ENCODE assay signal across 28 mouse cellular contexts in the genomic region with DNA sequence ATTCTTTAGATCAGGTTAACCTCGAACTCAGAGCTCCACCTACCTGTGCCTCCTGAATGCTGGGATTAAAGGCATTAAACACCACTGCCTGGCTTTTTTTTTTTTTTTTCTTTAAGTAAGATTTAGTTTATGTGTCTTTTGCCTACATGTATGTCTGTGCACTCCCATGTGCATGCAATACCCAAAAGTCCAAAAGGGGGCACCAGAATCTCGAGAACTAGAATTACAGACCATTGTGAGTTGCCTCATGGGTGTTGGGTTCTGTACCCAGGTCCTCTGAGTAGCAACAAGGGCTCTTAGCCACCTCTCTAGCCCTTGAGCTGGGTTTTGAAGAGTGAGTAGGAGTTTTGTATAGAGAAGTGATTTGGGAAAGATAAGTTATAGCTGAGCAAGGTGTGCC. TPM values are rescaled to one million over a fixed set of nuclear protein-coding genes. Genes with fewer than 3 reads are reported as not detected.
DNase-seq lines count a peak whose midpoint lies in the region; ATAC-seq and TF ChIP-seq lines count a peak whose summit lies in the region.
"Had no signal": no experiment of that assay in that cellular context is flagged by ENCODE, and none has a peak within 500 bp of the region (broad histone marks: within the 10 kb centered on the region; RNA-seq: fewer than 3 reads in every experiment).

No protein-coding gene starts in this region.

- no peak overlapping the region for H3K4me2 ChIP-seq in intestine, postnatal 0 days (replicated peaks; ENCODE audit: low read depth)
- H3K4me2 ChIP-seq in intestine, embryonic 15.5 days (replicated peaks) = no peak overlapping the region
- no peak overlapping the region for H3K4me2 ChIP-seq in lung, postnatal 0 days (replicated peaks; ENCODE audit: low read depth, low read length)
- H3K4me2 ChIP-seq in hindbrain, embryonic 12.5 days (replicated peaks) = no peak overlapping the region
- H3K4me2 ChIP-seq: embryonic facial prominence, embryonic 13.5 days; forebrain, embryonic 12.5 days; midbrain, embryonic 13.5 days; neural tube, embryonic 12.5 days had no signal

- H3K4me1 ChIP-seq in intestine, postnatal 0 days (replicated peaks; ENCODE audit: control insufficient read depth, insufficient read depth, low read length) = no peaks in the 10 kb centered on the region
- H3K4me1 ChIP-seq in intestine, embryonic 15.5 days (replicated peaks) = peaks cover 24% of the 10 kb centered on the region
- H3K4me1 ChIP-seq in lung, postnatal 0 days (ENCODE audit: insufficient read depth, low read depth, low read length) = no peaks in the 10 kb centered on the region
- H3K4me1 ChIP-seq in hindbrain, embryonic 12.5 days = peaks cover 23% of the 10 kb centered on the region

- peak; percentile 45 for TF ChIP-seq CTCF in intestine, postnatal 0 days (IDR thresholded peaks at IDR 0.05; ENCODE audit: low read depth)
- TF ChIP-seq CTCF in lung, postnatal 0 days (IDR thresholded peaks at IDR 0.05) = peak; percentile 42

- no peaks in the 10 kb centered on the region for H3K27me3 ChIP-seq in intestine, postnatal 0 days (replicated peaks; ENCODE audit: control insufficient read depth, insufficient read depth, low read length)
- peaks cover 7% of the 10 kb centered on the region for H3K27me3 ChIP-seq in intestine, embryonic 15.5 days (replicated peaks)
- H3K27me3 ChIP-seq in lung, postnatal 0 days (replicated peaks; ENCODE audit: insufficient read depth, low read length) = no peaks in the 10 kb centered on the region
- peaks cover 41% of the 10 kb centered on the region for H3K27me3 ChIP-seq in hindbrain, embryonic 12.5 days

- no peak overlapping the region for H3K9ac ChIP-seq in intestine, postnatal 0 days (ENCODE audit: low read depth, low read length)
- no peak overlapping the region for H3K9ac ChIP-seq in intestine, embryonic 15.5 days
- H3K9ac ChIP-seq in lung, postnatal 0 days (replicated peaks; ENCODE audit: low read depth) = no peak overlapping the region
- H3K9ac ChIP-seq in hindbrain, embryonic 12.5 days = no peak overlapping the region
- H3K9ac ChIP-seq: embryonic facial prominence, embryonic 13.5 days; forebrain, embryonic 12.5 days; liver, embryonic 14.5 days; midbrain, embryonic 13.5 days; neural tube, embryonic 12.5 days had no signal

- no peak for DNase-seq in lung, postnatal 0 days (ENCODE audit: low spot score)
- DNase-seq in lung, postnatal 25 days (ENCODE audit: low spot score) = no peak
- DNase-seq in A20 (ENCODE audit: low read depth, low spot score) = peak; percentile 33
- DNase-seq in induced T-regulatory cell, adult 2 months (ENCODE audit: low read depth) = peak; percentile 49
- no peak for DNase-seq in frontal cortex, adult 2 months (ENCODE audit: extremely low spot score in 1 of 2, low spot score in 1 of 2)
- DNase-seq: adrenal gland, adult 2 months; cerebellum, adult 18-20 months; cerebellum, postnatal 36 days; embryo, embryonic 11 days; gastrocnemius, adult 2 months; heart, postnatal 10 days; kidney, adult 8-10 months; kidney, postnatal 36 days; layer of hippocampus, adult 9-11 months; right cerebral cortex, postnatal 14 days; spleen, adult 18-20 months; thymus, postnatal 25 days had no signal

- no peak for ATAC-seq in intestine, postnatal 0 days
- no peak for ATAC-seq in intestine, embryonic 15.5 days
- no peak for ATAC-seq in lung, postnatal 0 days
- no peak for ATAC-seq in hindbrain, embryonic 12.5 days (ENCODE audit: low FRiP score)
- ATAC-seq: midbrain, embryonic 13.5 days had no signal

- H3K27ac ChIP-seq in intestine, postnatal 0 days (ENCODE audit: low read depth, low read length) = no peak overlapping the region
- no peak overlapping the region for H3K27ac ChIP-seq in intestine, embryonic 15.5 days
- no peak overlapping the region for H3K27ac ChIP-seq in lung, postnatal 0 days (ENCODE audit: low read length)
- H3K27ac ChIP-seq in hindbrain, embryonic 12.5 days = no peak overlapping the region
- H3K27ac ChIP-seq: embryonic facial prominence, embryonic 13.5 days; forebrain, embryonic 12.5 days; gastrocnemius, adult 2 months; heart, embryonic 10.5 days; left cerebral cortex, adult 2 months; liver, embryonic 14.5 days; midbrain, embryonic 13.5 days; neural tube, embryonic 12.5 days had no signal

- no peaks in the 10 kb centered on the region for H3K9me3 ChIP-seq in intestine, postnatal 0 days (ENCODE audit: control insufficient read depth)
- H3K9me3 ChIP-seq in intestine, embryonic 15.5 days = no peaks in the 10 kb centered on the region
- no peaks in the 10 kb centered on the region for H3K9me3 ChIP-seq in lung, postnatal 0 days (ENCODE audit: low read length)
- H3K9me3 ChIP-seq in hindbrain, embryonic 12.5 days (replicated peaks) = no peaks in the 10 kb centered on the region
- H3K9me3 ChIP-seq: embryonic facial prominence, embryonic 13.5 days; forebrain, embryonic 12.5 days; heart, embryonic 10.5 days; midbrain, embryonic 13.5 days; neural tube, embryonic 12.5 days had no signal

- 78% methylated on average over 2 of the region's 2 CpGs for WGBS in intestine, postnatal 0 days
- WGBS in intestine, embryonic 15.5 days = 75% methylated on average over 2 of the region's 2 CpGs
- WGBS in lung, postnatal 0 days = 65% methylated on average over 2 of the region's 2 CpGs
- 65% methylated on average over 2 of the region's 2 CpGs for WGBS in hindbrain, embryonic 12.5 days

- H3K4me3 ChIP-seq in intestine, postnatal 0 days (ENCODE audit: low read depth, low read length) = no peak overlapping the region
- no peak overlapping the region for H3K4me3 ChIP-seq in intestine, embryonic 15.5 days (replicated peaks)
- H3K4me3 ChIP-seq in lung, postnatal 0 days (ENCODE audit: low read depth, low read length) = no peak overlapping the region
- no peak overlapping the region for H3K4me3 ChIP-seq in hindbrain, embryonic 12.5 days
- H3K4me3 ChIP-seq: embryonic facial prominence, embryonic 13.5 days; erythroblast, embryonic 14.5 days; forebrain, embryonic 12.5 days; gastrocnemius, adult 2 months; heart, embryonic 10.5 days; left cerebral cortex, adult 2 months; midbrain, embryonic 13.5 days; neural tube, embryonic 12.5 days had no signal

- no peak for TF ChIP-seq EP300 in lung, postnatal 0 days (IDR thresholded peaks at IDR 0.05)

- peaks cover 34% of the 10 kb centered on the region; the same call in 1 of the 2 replicates for H3K36me3 ChIP-seq in intestine, postnatal 0 days (ENCODE audit: control insufficient read depth, insufficient read depth)
- H3K36me3 ChIP-seq in intestine, embryonic 15.5 days = 0 out of 2 replicates have a peak, but pooled peaks cover 4% of the 10 kb centered on the region
- no peaks in the 10 kb centered on the region for H3K36me3 ChIP-seq in lung, postnatal 0 days (ENCODE audit: insufficient read depth, low read length)
- H3K36me3 ChIP-seq in hindbrain, embryonic 12.5 days = no peaks in the 10 kb centered on the region
- H3K36me3 ChIP-seq: forebrain, embryonic 12.5 days; heart, embryonic 10.5 days; midbrain, embryonic 13.5 days; neural tube, embryonic 12.5 days had no signal

RNA-seq across cellular contexts. Expression of gene Arhgef19, which starts 13.3 kb away (rescaled TPM):
- polyA plus RNA-seq in intestine, postnatal 0 days (2015; fragmentation: Nextera tagmentation; extraction: Ambion mirVana) = 4.5 and 6.3 TPM in 2 replicates
- polyA plus RNA-seq in intestine, embryonic 15.5 days (2015; fragmentation: Nextera tagmentation; extraction: Ambion mirVana) = 16.3 and 17.8 TPM in 2 replicates
- 2.9 and 3.8 TPM in 2 replicates for polyA plus RNA-seq in lung, postnatal 0 days (2015; fragmentation: Nextera tagmentation; extraction: Ambion mirVana)
- 10.4 and 11.8 TPM in 2 replicates for polyA plus RNA-seq in frontal cortex, adult 2 months (2012; rRNA removed)
- polyA plus RNA-seq in hindbrain, embryonic 12.5 days (2016; fragmentation: Nextera tagmentation; extraction: Ambion mirVana) = 6.1 and 10.9 TPM in 2 replicates

RNA-seq across cellular contexts. Expression of gene Rsg1, which starts 38.9 kb away (rescaled TPM):
- polyA plus RNA-seq in intestine, postnatal 0 days (2015; fragmentation: Nextera tagmentation; extraction: Ambion mirVana) = 0.97 and 0.98 TPM in 2 replicates
- 3.9 and 5.1 TPM in 2 replicates for polyA plus RNA-seq in intestine, embryonic 15.5 days (2015; fragmentation: Nextera tagmentation; extraction: Ambion mirVana)
- 2.0 and 2.4 TPM in 2 replicates for polyA plus RNA-seq in lung, postnatal 0 days (2015; fragmentation: Nextera tagmentation; extraction: Ambion mirVana)
- polyA plus RNA-seq in frontal cortex, adult 2 months (2012; rRNA removed) = 3.4 and 3.8 TPM in 2 replicates
- 5.8 and 5.9 TPM in 2 replicates for polyA plus RNA-seq in hindbrain, embryonic 12.5 days (2016; fragmentation: Nextera tagmentation; extraction: Ambion mirVana)
- polyA plus RNA-seq: erythroblast, embryonic 14.5 days had no signal

RNA-seq across cellular contexts. Expression of gene Epha2, which starts 48.4 kb away (rescaled TPM):
- 5.6 and 6.6 TPM in 2 replicates for polyA plus RNA-seq in intestine, postnatal 0 days (2015; fragmentation: Nextera tagmentation; extraction: Ambion mirVana)
- 6.7 and 7.2 TPM in 2 replicates for polyA plus RNA-seq in intestine, embryonic 15.5 days (2015; fragmentation: Nextera tagmentation; extraction: Ambion mirVana)
- polyA plus RNA-seq in lung, postnatal 0 days (2015; fragmentation: Nextera tagmentation; extraction: Ambion mirVana) = 9.7 and 10.3 TPM in 2 replicates
- polyA plus RNA-seq in frontal cortex, adult 2 months (2012; rRNA removed) = 2.3 and 2.6 TPM in 2 replicates
- polyA plus RNA-seq in hindbrain, embryonic 12.5 days (2016; fragmentation: Nextera tagmentation; extraction: Ambion mirVana) = 2.7 and 3.2 TPM in 2 replicates
- polyA plus RNA-seq: erythroblast, embryonic 14.5 days had no signal

Comparison
In these comparisons a context has a peak if more than half of its experiments do, and no peak if none do; other contexts are left out.
1. DNase-seq: peak in A20 (single experiment) and induced T-regulatory cell, adult 2 months (single experiment); none in lung, postnatal 0 days (single experiment), lung, postnatal 25 days (single experiment) and frontal cortex, adult 2 months (0 of 2).